Mouse (Mus musculus) left cerebral cortex, adult 2 months (tissue): ENCODE data around the gene Espn. TPM values are rescaled to one million over a fixed set of nuclear protein-coding genes. Genes with fewer than 3 reads are reported as not detected.

Source experiments
- DNase-seq, 2 experiments: peaks; one replicate each; pipeline ENCODE4 v3.0.0; 2021 to 2022; ENCODE audit warnings: low spot score in 2 of 2, mixed read lengths in 1 of 2; ENCODE audit errors: extremely low spot score in 1 of 2
- H3K27ac ChIP-seq: fragments of 200-600 bp; 2 replicates; pipeline ENCODE4 v1.8.1; 2022
- H3K4me3 ChIP-seq: fragments of 200-600 bp; 2 replicates; pipeline ENCODE4 v1.8.1; 2022
- CTCF ChIP-seq: fragments of 200-600 bp; IDR thresholded peaks from 2 replicates; pipeline ENCODE4 v1.8.1; 2022; ENCODE audit warnings: antibody characterized with exemption, mild to moderate bottlenecking, moderate library complexity
- intact Hi-C: fragments of 180-260 bp; cut with DNase I; formaldehyde crosslinking; loops from one replicate; pipeline ENCODE4 v1.15.1; 2025
- total RNA-seq, 2 experiments: library from RNA; stranded (reverse); gene quantifications; 2 replicates each; pipeline ENCODE4 v1.2.3; 2021

Gene Espn
- total RNA-seq, 2 experiments from 2014 or later: 2.1 to 2.6 TPM

- no peak for TF ChIP-seq CTCF
- H3K27ac ChIP-seq: no peak overlapping the region
- DNase-seq: no peak
Observed at GRCm38 (mm10) chr4:152187142-152187541, 35.0 kb upstream of the Espn start.

GRCm38 (mm10) chr4:152186205-152187082 is 34.3 kb upstream of the Espn start:
- Histone ChIP-seq H3K27ac (peak overlapping the region; percentile 47), H3K4me3 (no peak overlapping the region)
- no peak for TF ChIP-seq CTCF
- DNase-seq: no peak
- intact Hi-C loops: no loop called here

More at GRCm38 (mm10) chr4:152187142-152187541, 35.0 kb upstream of the Espn start:
- intact Hi-C loops: no loop called here
- no peak overlapping the region for H3K4me3 ChIP-seq

GRCm38 (mm10) chr4:152185510-152186204 is 33.5 kb upstream of the Espn start:
- Histone ChIP-seq H3K27ac (peak overlapping the region; percentile 47; the same call in 1 of the 2 replicates), H3K4me3 (no peak overlapping the region)
- intact Hi-C loops: no loop called here
- no peak for DNase-seq
- TF ChIP-seq CTCF: no peak

GRCm38 (mm10) chr4:152185137-152185509 is 33.0 kb upstream of the Espn start:
- intact Hi-C loops: no loop called here
- no peak overlapping the region for H3K4me3 ChIP-seq
- H3K27ac ChIP-seq: peak overlapping the region; percentile 32; the same call in 1 of the 2 replicates
- no peak; the same call in none of the 2 replicates for TF ChIP-seq CTCF
- no peak for DNase-seq

- DNase-seq: no peak
- Histone ChIP-seq H3K4me3 (no peak overlapping the region), H3K27ac (peak overlapping the region; percentile 47; the same call in 1 of the 2 replicates)
- intact Hi-C loops: no loop called here
- TF ChIP-seq CTCF: peak; percentile 57
Observed at GRCm38 (mm10) chr4:152184353-152185035, 32.3 kb upstream of the Espn start.

GRCm38 (mm10) chr4:152182205-152182604 is 30.0 kb upstream of the Espn start:
- DNase-seq: no peak
- H3K4me3 ChIP-seq: no peak overlapping the region
- no peak for TF ChIP-seq CTCF
- intact Hi-C loops: no loop called here
- H3K27ac ChIP-seq: no peak overlapping the region

GRCm38 (mm10) chr4:152179946-152180660 is 27.9 kb upstream of the Espn start:
- Histone ChIP-seq H3K27ac (no peak overlapping the region), H3K4me3 (peak overlapping the region; percentile 78; the same call in 1 of the 2 replicates)
- TF ChIP-seq CTCF: no peak
- DNase-seq: no peak
- intact Hi-C loops: loop anchor here (2.0 kb wide), 1 partner anchor 33 kb away; no protein-coding TSS in a partner anchor

- TF ChIP-seq CTCF: no peak
- DNase-seq: no peak
- Histone ChIP-seq H3K27ac (peak overlapping the region; percentile 86), H3K4me3 (peak overlapping the region; percentile 78)
- intact Hi-C loops: loop anchor here (2.0 kb wide), 1 partner anchor 34 kb away; no protein-coding TSS in a partner anchor
Observed at GRCm38 (mm10) chr4:152178916-152179705, 26.9 kb upstream of the Espn start.

GRCm38 (mm10) chr4:152178344-152178864 is 26.2 kb upstream of the Espn start:
- intact Hi-C loops: loop anchor here (2.0 kb wide), 1 partner anchor 34 kb away; no protein-coding TSS in a partner anchor
- DNase-seq: peak in 1 of 2 experiments; percentile 60
- no peak for TF ChIP-seq CTCF
- Histone ChIP-seq H3K4me3 (peak overlapping the region; percentile 78), H3K27ac (peak overlapping the region; percentile 86)
